Mouse (Mus musculus) bone marrow, adult 2 months (tissue): Measurements from ENCODE around the gene Olfr154.

Experiments
- CTCF ChIP-seq: fragments of 200-500 bp; IDR thresholded peaks from 2 replicates; pipeline ENCODE4 v1.5.1; 2011; ENCODE audit warnings: low read length, control low read depth; ENCODE audit not compliant: control insufficient read depth, insufficient read depth
- POLR2A ChIP-seq: fragments of 200-500 bp; IDR thresholded peaks from 2 replicates; pipeline ENCODE4 v1.6.1; 2011; ENCODE audit warnings: low read depth, mild to moderate bottlenecking, control low read depth, low read length, borderline replicate concordance; ENCODE audit not compliant: control insufficient read depth

DNA sequence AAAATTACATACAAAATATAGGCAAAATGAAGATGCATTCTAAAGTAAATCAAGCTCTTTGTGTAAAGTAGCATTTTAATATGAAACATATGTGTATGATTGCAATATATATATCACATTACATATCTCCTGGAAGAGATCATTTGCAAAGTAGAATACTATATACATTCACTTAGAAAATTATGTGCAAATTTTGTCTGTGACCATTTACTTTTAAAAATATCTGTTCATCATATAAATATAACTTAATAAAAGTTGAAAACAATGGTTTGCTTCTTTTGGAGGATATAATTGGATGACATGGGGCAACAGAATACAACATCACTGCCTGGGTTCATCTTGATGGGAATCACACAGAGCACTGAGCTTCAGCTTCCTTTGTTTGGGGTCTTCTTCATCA lies 24.9 kb upstream of the Olfr154 start, which contains the start of gene Olfr1008:
- TF ChIP-seq CTCF (no peak), POLR2A (no peak)
